Mouse (Mus musculus) erythroblast, embryonic 14.5 days (primary cell): ENCODE measurements around the gene Lrrfip1. TPM values are rescaled to one million over a fixed set of nuclear protein-coding genes. Genes with fewer than 3 reads are reported as not detected.

ENCODE experiments used
- H3K27me3 ChIP-seq: 2 replicates; pipeline ENCODE4 v1.6.1; 2012; ENCODE audit warnings: inconsistent platforms; ENCODE audit not compliant: control insufficient read depth
- H3K36me3 ChIP-seq: 2 replicates; pipeline ENCODE4 v1.6.1; 2012; ENCODE audit warnings: mild to moderate bottlenecking, inconsistent platforms; ENCODE audit not compliant: control insufficient read depth
- H3K4me1 ChIP-seq: 2 replicates; pipeline ENCODE4 v1.6.1; 2012; ENCODE audit warnings: inconsistent platforms; ENCODE audit not compliant: control insufficient read depth
- H3K4me3 ChIP-seq: replicated peaks from 2 replicates; pipeline ENCODE3; 2012; ENCODE audit warnings: moderate library complexity, mild to moderate bottlenecking, inconsistent platforms
- H3K9me3 ChIP-seq: 2 replicates; pipeline ENCODE4 v1.6.1; 2012; ENCODE audit warnings: low read length, inconsistent platforms, mixed read lengths; ENCODE audit not compliant: control insufficient read depth
- GATA1 ChIP-seq: IDR thresholded peaks from 2 replicates; pipeline ENCODE4 v1.6.1; 2012; ENCODE audit warnings: low read length, inconsistent platforms, mixed read lengths
- TAL1 ChIP-seq: IDR thresholded peaks from 3 replicates; pipeline ENCODE4 v1.6.1; 2012; ENCODE audit warnings: low read length, inconsistent platforms, mixed read lengths
- polyA plus RNA-seq: library from polyadenylated mRNA; stranded (reverse); fragments of >175 nt; gene quantifications from 2 replicates; pipeline ENCODE4 v1.2.3, GENCODE M21; 2012

Lrrfip1 gene
- 0.03 TPM in 2 replicates for polyA plus RNA-seq

DNA sequence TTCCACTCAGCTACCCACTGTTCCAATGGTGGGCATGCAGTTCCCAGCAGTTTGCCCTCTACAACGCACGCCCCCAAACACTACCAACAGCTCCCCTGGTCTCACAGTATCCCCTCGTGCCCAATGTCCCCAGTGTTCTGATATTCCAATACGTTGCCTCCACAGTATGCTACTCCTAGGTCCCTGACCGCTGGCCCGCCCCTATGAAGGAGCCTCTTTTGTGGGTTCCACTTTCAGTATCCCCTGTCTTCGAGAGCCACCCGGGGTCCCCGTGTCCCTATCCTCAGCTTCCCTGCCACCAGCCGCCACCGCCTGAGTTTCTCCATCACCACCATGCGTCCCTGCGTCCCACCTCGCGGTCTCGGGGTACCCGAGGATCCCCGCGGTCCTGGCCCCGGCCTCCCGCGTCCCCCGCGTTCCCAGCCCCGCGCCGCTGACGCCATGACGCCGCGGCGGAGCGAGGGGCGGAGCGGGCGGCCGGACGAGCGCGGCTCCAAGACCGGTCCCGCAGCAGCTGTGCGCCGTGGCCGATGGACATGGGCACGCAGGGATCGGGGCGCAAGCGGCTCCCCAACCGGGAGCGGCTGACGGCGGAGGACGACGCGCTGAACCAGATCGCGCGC lies at the start of gene Lrrfip1:
Lrrfip1 (plus strand) TSS at position 470 of the 623 bp plus-strand sequence.
- no peak for TF ChIP-seq TAL1
- no peak for TF ChIP-seq GATA1
- peak within 1 kb of the TSS; percentile 54 for H3K4me3 ChIP-seq
- H3K36me3 ChIP-seq: no peaks in the 10 kb centered on the region
- peaks cover 30% of the 10 kb centered on the region for H3K27me3 ChIP-seq
- H3K9me3 ChIP-seq: peaks cover 3% of the 10 kb centered on the region
- peaks cover 2% of the 10 kb centered on the region; the same call in 1 of the 2 replicates for H3K4me1 ChIP-seq

GRCm38 (mm10) chr1:90949309-90949708 lies 49.2 kb upstream of the Lrrfip1 start:
- Histone ChIP-seq H3K4me3 (no peak overlapping the region), H3K4me1 (peaks cover 78% of the 10 kb centered on the region), H3K27me3 (peaks cover 5% of the 10 kb centered on the region), H3K36me3 (no peaks in the 10 kb centered on the region; the same call in 1 of the 2 replicates), H3K9me3 (no peaks in the 10 kb centered on the region)
- TF ChIP-seq TAL1 (no peak), GATA1 (no peak)

DNA sequence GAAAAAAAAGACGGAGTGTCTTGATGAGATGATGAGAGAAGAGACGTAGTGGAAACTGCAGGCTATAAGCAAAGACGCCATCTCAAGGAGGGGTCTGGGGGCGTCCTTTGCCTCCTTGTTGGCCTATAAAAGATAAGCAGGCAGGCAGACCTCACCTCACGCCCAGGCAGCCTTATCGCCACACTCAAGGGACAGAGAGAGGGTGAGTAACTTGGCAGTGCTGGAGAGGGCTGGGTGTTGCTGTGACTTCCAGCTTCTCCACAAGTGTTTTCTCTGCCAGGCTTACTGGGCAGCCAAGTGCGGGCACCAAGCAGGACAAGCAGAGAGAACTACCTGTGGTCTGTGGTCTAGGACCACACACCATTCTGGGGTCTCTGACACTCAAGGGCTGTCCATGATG lies 46.9 kb upstream of the Lrrfip1 start:
- no peaks in the 10 kb centered on the region for H3K9me3 ChIP-seq
- peaks cover 55% of the 10 kb centered on the region for H3K4me1 ChIP-seq
- no peaks in the 10 kb centered on the region for H3K36me3 ChIP-seq
- TF ChIP-seq TAL1 (no peak), GATA1 (no peak)
- H3K27me3 ChIP-seq: peaks cover 5% of the 10 kb centered on the region
- no peak overlapping the region for H3K4me3 ChIP-seq

DNA sequence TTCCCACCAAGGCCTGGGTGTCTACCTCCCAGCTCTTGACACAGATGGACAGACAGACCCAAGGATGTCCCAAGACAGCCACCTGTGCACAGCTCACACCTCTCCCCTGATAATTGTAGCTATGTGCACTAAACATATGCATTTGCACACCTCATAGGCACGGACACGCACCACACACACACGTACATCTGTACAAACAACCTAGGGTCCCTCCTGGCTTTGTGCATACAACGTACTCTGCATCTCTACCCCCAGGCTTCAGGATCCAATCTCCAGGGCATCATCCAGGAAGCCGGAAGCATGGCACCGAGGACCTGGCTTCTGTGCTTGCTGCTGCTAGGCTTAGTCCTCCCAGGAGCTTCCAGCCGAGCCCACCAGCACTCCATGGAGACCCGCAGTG lies 45.7 kb upstream of the Lrrfip1 start, which contains the start of gene Prlh:
Prlh (plus strand) TSS at position 301 of the 400 bp plus-strand sequence.
- Histone ChIP-seq H3K4me1 (peaks cover 43% of the 10 kb centered on the region), H3K36me3 (no peaks in the 10 kb centered on the region), H3K9me3 (no peaks in the 10 kb centered on the region), H3K4me3 (no peak within 1 kb of the TSS), H3K27me3 (peaks cover 5% of the 10 kb centered on the region)
- TF ChIP-seq TAL1: no peak
- no peak for TF ChIP-seq GATA1

DNA sequence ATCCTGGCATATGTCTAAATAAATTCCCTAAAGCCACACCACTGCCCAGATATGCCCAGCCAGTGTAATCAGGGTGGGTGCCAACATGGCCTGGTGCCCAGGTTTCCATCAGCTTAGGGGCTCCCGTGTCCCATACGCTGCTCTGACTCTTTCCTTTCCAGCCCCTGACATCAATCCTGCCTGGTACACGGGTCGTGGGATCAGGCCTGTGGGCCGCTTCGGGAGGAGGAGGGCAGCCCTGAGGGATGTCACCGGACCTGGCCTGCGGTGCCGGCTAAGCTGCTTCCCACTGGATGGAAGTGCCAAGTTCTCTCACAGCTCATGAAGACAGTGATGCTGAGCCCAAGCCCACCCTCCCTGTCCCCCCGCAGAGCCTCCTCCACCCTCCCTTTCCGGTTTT lies 44.8 kb upstream of the Lrrfip1 start:
- Histone ChIP-seq H3K27me3 (peaks cover 5% of the 10 kb centered on the region), H3K36me3 (no peaks in the 10 kb centered on the region), H3K9me3 (no peaks in the 10 kb centered on the region), H3K4me1 (peaks cover 35% of the 10 kb centered on the region), H3K4me3 (no peak overlapping the region)
- no peak for TF ChIP-seq TAL1
- TF ChIP-seq GATA1: no peak

- Histone ChIP-seq H3K4me1 (peaks cover 14% of the 10 kb centered on the region), H3K9me3 (no peaks in the 10 kb centered on the region), H3K36me3 (no peaks in the 10 kb centered on the region), H3K4me3 (no peak overlapping the region), H3K27me3 (no peaks in the 10 kb centered on the region)
- TF ChIP-seq GATA1 (no peak), TAL1 (no peak)
Measured at GRCm38 (mm10) chr1:90956245-90957096, 42.1 kb upstream of the Lrrfip1 start.

GRCm38 (mm10) chr1:90962526-90962925 lies 36.0 kb upstream of the Lrrfip1 start:
- Histone ChIP-seq H3K9me3 (no peaks in the 10 kb centered on the region), H3K27me3 (no peaks in the 10 kb centered on the region), H3K4me3 (no peak overlapping the region)

GRCm38 (mm10) chr1:90962994-90963393 lies 35.5 kb upstream of the Lrrfip1 start:
- Histone ChIP-seq H3K36me3 (no peaks in the 10 kb centered on the region), H3K4me1 (no peaks in the 10 kb centered on the region; the same call in 1 of the 2 replicates), H3K27me3 (no peaks in the 10 kb centered on the region), H3K9me3 (no peaks in the 10 kb centered on the region), H3K4me3 (no peak overlapping the region)
- TF ChIP-seq TAL1: no peak
- no peak for TF ChIP-seq GATA1

More at GRCm38 (mm10) chr1:90962526-90962925, 36.0 kb upstream of the Lrrfip1 start:
- H3K4me1 ChIP-seq: no peaks in the 10 kb centered on the region; the same call in 1 of the 2 replicates
- H3K36me3 ChIP-seq: no peaks in the 10 kb centered on the region
- TF ChIP-seq TAL1: no peak
- TF ChIP-seq GATA1: no peak

DNA sequence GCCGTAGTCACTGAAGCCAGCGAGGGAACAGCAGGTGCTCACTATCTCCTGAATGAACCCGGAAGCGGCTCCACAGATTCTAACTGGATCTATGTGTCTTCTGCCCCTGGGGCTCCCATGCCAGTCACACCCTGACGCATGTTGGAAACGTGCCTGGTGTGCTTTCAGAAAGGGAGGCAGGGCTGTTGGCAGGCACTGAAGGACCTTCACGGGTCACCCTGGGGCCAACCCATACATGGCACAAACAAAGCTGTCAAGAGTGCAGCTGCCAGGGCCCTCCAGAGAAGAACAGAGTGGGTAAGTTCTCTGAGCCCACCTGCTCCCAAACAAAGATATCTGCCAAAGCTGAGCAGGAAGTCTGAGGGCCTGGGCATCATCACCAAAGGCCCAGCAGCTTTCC lies 31.0 kb upstream of the Lrrfip1 start:
- Histone ChIP-seq H3K36me3 (no peaks in the 10 kb centered on the region), H3K4me1 (no peaks in the 10 kb centered on the region; the same call in 1 of the 2 replicates), H3K4me3 (no peak overlapping the region), H3K9me3 (no peaks in the 10 kb centered on the region), H3K27me3 (no peaks in the 10 kb centered on the region)
- TF ChIP-seq GATA1: no peak
- TF ChIP-seq TAL1: no peak

DNA sequence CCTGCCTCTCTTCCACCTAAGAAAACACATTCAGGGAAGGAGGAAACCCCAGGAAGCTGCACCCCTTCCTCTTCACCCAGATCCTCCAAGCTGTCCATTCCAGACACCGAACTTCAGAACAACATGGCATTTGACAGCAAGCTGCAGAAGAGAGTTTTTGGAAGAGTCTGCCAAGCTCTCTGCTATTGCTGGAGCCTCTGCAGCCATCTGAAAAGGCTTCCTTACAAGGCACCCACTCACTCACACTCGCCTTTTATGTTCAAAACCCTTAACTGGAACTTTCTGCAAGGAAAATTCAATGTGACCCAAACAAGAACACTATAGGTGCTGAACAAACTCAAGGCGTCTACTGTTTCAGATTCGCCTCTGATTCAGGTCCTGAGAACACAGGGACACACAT lies 29.9 kb upstream of the Lrrfip1 start:
- peak overlapping the region; percentile 36 for H3K4me3 ChIP-seq
- no peaks in the 10 kb centered on the region for H3K9me3 ChIP-seq
- H3K4me1 ChIP-seq: peaks cover 2% of the 10 kb centered on the region
- no peaks in the 10 kb centered on the region for H3K27me3 ChIP-seq
- no peaks in the 10 kb centered on the region for H3K36me3 ChIP-seq
- TF ChIP-seq TAL1 (no peak), GATA1 (no peak)
